Mouse (Mus musculus): ENCODE measurements around the gene Aacs.
"Not testable (repeated sequence)": the region's sequence is repeated elsewhere in the genome, so short reads cannot be mapped to it uniquely, and the experiment has no call there.

The Aacs gene

GRCm38 (mm10) chr5:125465701-125466106, 9.9 kb upstream of the Aacs start:
- DNase-seq (ENCODE audit: low spot score), result peak; percentile 96

- no peak for DNase-seq (ENCODE audit: low spot score)
These were observed 9.1 kb upstream of the Aacs start for GRCm38 (mm10) chr5:125466483-125466882.

GRCm38 (mm10) chr5:125467261-125467660, 8.4 kb upstream of the Aacs start:
- no peak for DNase-seq (ENCODE audit: low spot score)

- DNase-seq (ENCODE audit: low spot score), result no peak
These were observed 4.9 kb upstream of the Aacs start for GRCm38 (mm10) chr5:125470713-125471112.

- DNase-seq (ENCODE audit: low spot score), result no peak
These were observed 2.7 kb upstream of the Aacs start for GRCm38 (mm10) chr5:125472796-125473475.

- no peak for DNase-seq (ENCODE audit: low spot score)
These were observed 584 bp upstream of the Aacs start for GRCm38 (mm10) chr5:125475030-125475429.

- DNase-seq (ENCODE audit: low spot score), result no peak
These were observed 642 bp downstream of the Aacs start for GRCm38 (mm10) chr5:125476286-125476625.

- DNase-seq (ENCODE audit: low spot score), result no peak
These were observed 1.2 kb downstream of the Aacs start for GRCm38 (mm10) chr5:125476799-125477198.

GRCm38 (mm10) chr5:125477533-125477932, 1.9 kb downstream of the Aacs start:
- no peak for DNase-seq (ENCODE audit: low spot score)

GRCm38 (mm10) chr5:125478037-125478436, 2.4 kb downstream of the Aacs start:
- DNase-seq (ENCODE audit: low spot score), result no peak

GRCm38 (mm10) chr5:125479376-125479775, 3.8 kb downstream of the Aacs start:
- DNase-seq (ENCODE audit: low spot score), result no peak

- DNase-seq (ENCODE audit: low spot score), result no peak
These were observed 5.0 kb downstream of the Aacs start for GRCm38 (mm10) chr5:125480434-125481231.

- no peak for DNase-seq (ENCODE audit: low spot score)
These were observed 6.9 kb downstream of the Aacs start for GRCm38 (mm10) chr5:125482474-125482873.

- no peak for DNase-seq (ENCODE audit: low spot score)
These were observed 8.3 kb downstream of the Aacs start for GRCm38 (mm10) chr5:125483712-125484611.

- no peak for DNase-seq (ENCODE audit: low spot score)
These were observed 9.6 kb downstream of the Aacs start for GRCm38 (mm10) chr5:125485031-125485778.

GRCm38 (mm10) chr5:125486088-125486487, 10.5 kb downstream of the Aacs start:
- DNase-seq (ENCODE audit: low spot score), result no peak

GRCm38 (mm10) chr5:125487375-125488115, 11.9 kb downstream of the Aacs start:
- DNase-seq (ENCODE audit: low spot score), result no peak

- no peak for DNase-seq (ENCODE audit: low spot score)
These were observed 12.5 kb downstream of the Aacs start for GRCm38 (mm10) chr5:125488116-125488455.

- DNase-seq (ENCODE audit: low spot score), result not testable (repeated sequence)
These were observed 13.3 kb downstream of the Aacs start for GRCm38 (mm10) chr5:125488953-125489352.

- DNase-seq (ENCODE audit: low spot score), result no peak
These were observed 15.5 kb downstream of the Aacs start for GRCm38 (mm10) chr5:125491107-125491506.
